Mouse (Mus musculus) forebrain, embryonic 14.5 days (tissue): ENCODE results near the gene Rps11. TPM values are rescaled to one million over a fixed set of nuclear protein-coding genes. Genes with fewer than 3 reads are reported as not detected.
A peak's percentile ranks its signal among the peaks of the same experiment; 100 is the strongest.

ENCODE experiments used
- ATAC-seq: fragments of 200-750 bp; cut with Nextera tagmentation; 2 replicates; pipeline ENCODE4 v1.8.0; 2017; ENCODE audit warnings: mild to moderate bottlenecking, moderate library complexity
- DNase-seq: peaks from one replicate; pipeline ENCODE4 v3.0.0-alpha.2; 2015; ENCODE audit warnings: low spot score
- H3K27ac ChIP-seq: fragments of 300-500 bp; sonication (generic); 2 replicates; pipeline ENCODE4 v1.5.1; 2014; ENCODE audit warnings: low read depth, mild to moderate bottlenecking, control low read depth, low read length, moderate library complexity
- H3K27me3 ChIP-seq: fragments of 300-500 bp; sonication (generic); replicated peaks from 2 replicates; pipeline ENCODE4 v1.6.1; 2014; ENCODE audit warnings: low read length, control low read depth, mixed read lengths; ENCODE audit not compliant: control insufficient read depth, insufficient read depth
- H3K36me3 ChIP-seq: fragments of 300-500 bp; sonication (generic); 2 replicates; pipeline ENCODE4 v1.6.1; 2014; ENCODE audit warnings: low read length, control low read depth; ENCODE audit not compliant: control insufficient read depth, insufficient read depth
- H3K4me1 ChIP-seq: fragments of 300-500 bp; sonication (generic); 2 replicates; pipeline ENCODE4 v1.6.1; 2014; ENCODE audit warnings: antibody characterized with exemption, low read length, control low read depth; ENCODE audit not compliant: control insufficient read depth, insufficient read depth
- H3K4me2 ChIP-seq: fragments of 300-500 bp; sonication (generic); 2 replicates; pipeline ENCODE4 v1.6.1; 2014; ENCODE audit warnings: mild to moderate bottlenecking, control low read depth, low read length
- H3K4me3 ChIP-seq: fragments of 300-500 bp; sonication (generic); 2 replicates; pipeline ENCODE4 v1.5.1; 2014; ENCODE audit warnings: low read depth, low read length, control low read depth
- H3K9ac ChIP-seq: fragments of 300-500 bp; sonication (generic); 2 replicates; pipeline ENCODE4 v1.6.1; 2014; ENCODE audit warnings: mild to moderate bottlenecking, low read length, control low read depth, moderate library complexity
- H3K9me3 ChIP-seq: fragments of 300-500 bp; sonication (generic); replicated peaks from 2 replicates; pipeline ENCODE4 v1.6.1; 2016; ENCODE audit warnings: low read length, control low read depth, mixed read lengths; ENCODE audit not compliant: control insufficient read depth
- WGBS: fragments of 180-500 bp; shearing (Covaris S2); extraction: QIAGEN DNeasy Blood & Tissue Kit; methylation state at CpG from one replicate; pipeline ENCODE4 v1.1.7; 2014; 5-methylcytosine and 5-hydroxymethylcytosine counted together
- polyA plus RNA-seq: library from polyadenylated mRNA; unstranded; fragments of >200 nt; fragmentation: Nextera tagmentation; extraction: Ambion mirVana; gene quantifications from 2 replicates; pipeline ENCODE4 v1.2.1, GENCODE M21; 2014

Rps11 gene
- polyA plus RNA-seq, 1 experiment from 2014 or later: 1,280 TPM

DNA sequence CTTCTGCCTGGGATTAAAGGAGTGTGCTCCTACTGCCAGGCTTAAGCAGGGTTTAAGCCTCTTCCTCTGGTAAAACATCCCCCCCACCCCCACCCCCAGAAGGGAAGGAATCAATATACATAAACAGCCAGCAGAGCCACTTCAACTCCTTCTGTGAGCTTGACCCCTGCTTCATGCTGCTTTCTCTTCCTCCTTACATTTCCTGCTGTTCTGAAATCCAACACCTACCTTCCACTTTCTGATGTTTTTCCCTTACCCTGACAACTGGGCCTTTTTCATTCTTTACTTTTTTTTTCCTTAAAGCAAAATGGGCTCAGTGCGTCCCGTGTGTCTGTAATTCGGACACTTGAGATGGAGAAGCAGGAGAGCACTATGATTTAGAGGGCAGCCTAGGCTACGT lies 26.1 kb upstream of the Rps11 start:
- no peaks in the 10 kb centered on the region for H3K9me3 ChIP-seq
- no peak overlapping the region for H3K4me3 ChIP-seq
- no peak overlapping the region for H3K4me2 ChIP-seq
- peaks cover 8% of the 10 kb centered on the region for H3K4me1 ChIP-seq
- H3K27me3 ChIP-seq: no peaks in the 10 kb centered on the region
- no peak overlapping the region for H3K27ac ChIP-seq
- WGBS: 76% methylated on average over 4 of the region's 4 CpGs
- 0 out of 2 replicates have a peak, but pooled peaks cover 7% of the 10 kb centered on the region for H3K36me3 ChIP-seq
- DNase-seq (no peak), ATAC-seq (no peak)
- peak overlapping the region; percentile 30; the same call in 1 of the 2 replicates for H3K9ac ChIP-seq

DNA sequence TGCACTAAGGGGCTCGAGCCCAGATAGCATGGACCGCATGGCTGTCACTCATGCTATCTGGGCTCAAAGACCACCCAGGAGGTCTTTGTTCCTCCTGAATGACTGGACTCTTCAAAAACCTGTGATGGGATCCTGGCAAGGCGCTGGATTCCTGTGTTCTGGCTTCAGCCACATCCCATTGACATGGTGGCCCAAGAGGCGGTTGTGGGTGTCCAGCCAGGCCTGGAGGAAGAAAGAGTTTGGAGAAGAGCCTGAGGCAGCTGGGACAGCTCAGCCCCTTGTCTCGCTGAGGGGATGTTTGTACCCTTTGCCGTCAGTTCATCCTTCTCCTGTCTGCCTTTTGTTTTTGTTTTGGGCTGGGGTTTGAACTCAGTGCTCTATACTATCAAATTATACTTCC lies 25.3 kb upstream of the Rps11 start:
- Histone ChIP-seq H3K9me3 (no peaks in the 10 kb centered on the region), H3K4me1 (peaks cover 8% of the 10 kb centered on the region), H3K36me3 (0 out of 2 replicates have a peak, but pooled peaks cover 12% of the 10 kb centered on the region), H3K9ac (no peak overlapping the region), H3K27ac (no peak overlapping the region), H3K4me3 (no peak overlapping the region), H3K27me3 (no peaks in the 10 kb centered on the region), H3K4me2 (no peak overlapping the region)
- DNase-seq: no peak
- 27% methylated on average over 6 of the region's 6 CpGs for WGBS
- ATAC-seq: no peak

DNA sequence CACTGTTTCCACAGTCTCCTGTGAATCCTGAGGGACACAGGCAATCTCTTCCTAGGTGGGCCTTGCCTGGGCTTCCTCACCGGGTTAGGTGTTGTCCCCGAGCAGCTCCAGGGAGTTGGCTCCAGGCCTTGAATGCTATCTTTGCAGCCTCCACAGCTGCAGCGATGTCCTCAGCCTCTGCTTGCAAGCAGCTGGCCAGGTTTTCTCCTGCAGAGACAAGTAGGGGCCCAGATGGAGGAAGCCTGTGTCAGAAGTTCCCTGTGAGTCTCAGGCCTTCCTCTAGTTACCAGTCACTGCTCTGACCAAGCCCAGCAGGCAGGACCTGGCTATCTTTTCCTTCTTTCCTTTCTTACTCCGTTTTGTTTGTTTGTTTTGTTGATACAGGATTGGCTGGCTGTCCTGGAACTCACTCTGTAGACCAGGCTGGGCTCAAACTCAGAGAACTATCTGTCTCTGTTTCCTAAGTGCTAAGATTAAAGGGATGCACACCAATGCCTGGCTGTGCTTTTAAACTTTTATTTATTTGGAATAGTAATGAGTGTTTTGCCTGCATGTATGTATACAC lies 24.4 kb upstream of the Rps11 start:
- no peak overlapping the region; the same call in 1 of the 2 replicates for H3K27ac ChIP-seq
- 73% methylated on average over 4 of the region's 4 CpGs for WGBS
- H3K36me3 ChIP-seq: 0 out of 2 replicates have a peak, but pooled peaks cover 16% of the 10 kb centered on the region
- no peaks in the 10 kb centered on the region for H3K9me3 ChIP-seq
- no peak for DNase-seq
- H3K4me2 ChIP-seq: no peak overlapping the region
- peaks cover 7% of the 10 kb centered on the region for H3K4me1 ChIP-seq
- ATAC-seq: no peak
- no peak overlapping the region for H3K9ac ChIP-seq
- H3K4me3 ChIP-seq: no peak overlapping the region
- H3K27me3 ChIP-seq: no peaks in the 10 kb centered on the region

DNA sequence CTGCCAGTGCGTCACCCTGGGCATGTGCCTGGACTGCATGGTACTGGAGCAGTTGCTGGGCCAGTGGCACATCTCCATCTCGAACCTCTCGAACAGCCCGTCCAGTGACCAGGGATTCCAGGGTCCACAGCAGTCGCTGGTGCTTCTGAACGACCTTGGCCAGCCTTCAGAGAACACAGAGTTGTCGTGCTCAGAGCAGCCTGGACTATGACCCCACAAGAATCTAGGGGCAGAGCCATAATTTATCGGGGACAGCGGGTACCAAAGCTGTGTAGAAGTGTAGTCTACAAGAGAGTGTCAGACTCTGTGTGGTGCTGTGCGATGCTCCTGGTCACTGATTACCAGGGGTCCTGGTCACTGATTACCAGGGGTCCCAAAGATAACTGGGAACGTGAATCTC lies 23.7 kb upstream of the Rps11 start:
- Histone ChIP-seq H3K4me3 (no peak overlapping the region), H3K4me2 (no peak overlapping the region), H3K9ac (no peak overlapping the region), H3K4me1 (0 out of 2 replicates have a peak, but pooled peaks cover 4% of the 10 kb centered on the region), H3K27ac (no peak overlapping the region), H3K36me3 (0 out of 2 replicates have a peak, but pooled peaks cover 16% of the 10 kb centered on the region), H3K27me3 (no peaks in the 10 kb centered on the region), H3K9me3 (no peaks in the 10 kb centered on the region)
- DNase-seq: no peak
- 93% methylated on average over 11 of the region's 11 CpGs for WGBS
- ATAC-seq: no peak

DNA sequence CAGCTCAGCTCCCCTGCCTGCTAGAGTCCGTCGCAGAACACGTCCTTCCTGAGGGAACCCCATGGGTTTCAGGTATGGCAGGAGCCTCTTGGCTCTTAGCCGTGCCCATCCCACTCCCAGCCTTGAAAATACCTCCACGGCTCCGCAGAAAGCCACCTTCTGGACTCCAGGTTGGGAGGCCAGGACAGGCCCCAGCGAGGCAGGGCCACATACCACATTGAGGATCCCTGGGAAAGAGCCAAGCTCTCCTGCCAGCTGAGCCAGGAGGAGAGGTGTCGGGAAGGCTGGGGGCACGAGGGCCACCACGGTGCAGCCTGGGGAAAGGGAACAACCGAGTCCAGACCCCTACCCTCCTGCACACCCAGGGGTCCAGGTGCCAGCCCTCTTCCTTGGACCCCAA lies 23.0 kb upstream of the Rps11 start:
- ATAC-seq: no peak
- no peak for DNase-seq
- no peaks in the 10 kb centered on the region for H3K9me3 ChIP-seq

DNA sequence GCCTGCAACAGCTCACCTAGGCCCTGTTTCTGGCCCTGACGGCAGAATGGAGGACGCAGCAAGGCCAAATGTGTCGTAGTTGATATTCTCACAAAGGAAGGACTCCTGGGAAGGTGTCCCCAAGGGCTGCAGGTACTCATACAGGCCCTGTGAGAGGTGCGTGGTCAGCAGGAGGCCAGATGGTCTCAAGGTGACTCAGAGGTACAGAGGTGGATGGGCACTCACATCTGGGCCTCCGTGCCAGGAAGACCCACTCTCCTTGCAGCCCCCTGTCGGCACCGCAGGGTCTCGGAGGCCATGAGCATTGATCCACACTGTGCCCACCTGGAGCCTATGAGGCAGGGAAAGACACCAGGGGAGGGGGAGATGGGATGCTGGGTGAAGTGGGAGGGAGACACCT lies 21.2 kb upstream of the Rps11 start:
- DNase-seq: no peak
- Histone ChIP-seq H3K36me3 (0 out of 2 replicates have a peak, but pooled peaks cover 19% of the 10 kb centered on the region), H3K4me3 (no peak overlapping the region), H3K27ac (no peak overlapping the region), H3K27me3 (no peaks in the 10 kb centered on the region), H3K9me3 (no peaks in the 10 kb centered on the region), H3K4me1 (no peaks in the 10 kb centered on the region), H3K9ac (no peak overlapping the region), H3K4me2 (no peak overlapping the region)
- ATAC-seq: no peak
- WGBS: 93% methylated on average over 8 of the region's 8 CpGs

More for the DNA sequence above, 23.0 kb upstream of the Rps11 start:
- 91% methylated on average over 11 of the region's 11 CpGs for WGBS
- Histone ChIP-seq H3K4me2 (no peak overlapping the region), H3K4me1 (0 out of 2 replicates have a peak, but pooled peaks cover 4% of the 10 kb centered on the region), H3K4me3 (no peak overlapping the region), H3K27me3 (no peaks in the 10 kb centered on the region), H3K36me3 (0 out of 2 replicates have a peak, but pooled peaks cover 19% of the 10 kb centered on the region), H3K9ac (no peak overlapping the region), H3K27ac (no peak overlapping the region)

DNA sequence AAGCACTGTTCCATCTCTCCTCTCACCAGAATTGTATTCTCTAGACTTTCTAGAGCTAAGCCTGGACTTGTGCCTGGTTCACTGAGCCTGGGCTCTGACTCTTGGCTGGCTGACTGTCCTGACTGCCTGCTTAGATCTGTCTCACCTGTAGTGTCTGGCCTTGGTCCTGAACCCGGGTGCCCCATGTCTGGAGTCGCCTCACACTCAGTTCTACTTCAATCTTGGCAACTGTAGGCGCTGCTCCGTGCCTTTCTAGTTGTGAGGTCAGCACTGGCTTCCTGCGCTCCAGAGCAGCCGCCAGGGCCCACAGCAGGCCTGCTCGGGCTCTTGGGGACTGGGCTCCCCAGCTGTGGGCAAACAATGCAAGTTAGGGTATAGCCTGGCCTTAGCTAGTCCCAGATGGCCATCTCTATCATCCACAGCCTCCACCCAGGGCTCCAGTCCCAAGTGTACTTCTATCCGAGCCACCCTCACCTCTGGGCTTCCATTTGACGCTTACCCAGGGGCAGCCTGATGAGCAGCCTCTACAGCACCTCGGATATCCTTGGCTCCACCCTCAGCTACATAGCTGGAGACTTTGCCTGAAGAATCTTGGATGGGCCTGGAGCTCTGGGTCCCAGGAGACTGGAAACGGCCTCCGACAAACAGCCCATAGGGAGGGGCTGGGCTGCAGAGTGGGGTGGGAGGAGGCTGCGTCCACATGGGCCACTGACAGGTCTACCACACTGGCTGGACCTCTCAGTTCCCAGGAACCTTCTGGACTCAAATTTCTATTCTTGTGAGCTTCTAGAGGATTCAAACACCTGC lies 20.3 kb upstream of the Rps11 start:
- Histone ChIP-seq H3K4me1 (no peaks in the 10 kb centered on the region), H3K4me2 (no peak overlapping the region), H3K27me3 (no peaks in the 10 kb centered on the region), H3K4me3 (no peak overlapping the region), H3K9me3 (no peaks in the 10 kb centered on the region), H3K27ac (no peak overlapping the region), H3K9ac (no peak overlapping the region), H3K36me3 (0 out of 2 replicates have a peak, but pooled peaks cover 19% of the 10 kb centered on the region)
- WGBS: 88% methylated on average over 13 of the region's 13 CpGs
- no peak for ATAC-seq
- no peak for DNase-seq

DNA sequence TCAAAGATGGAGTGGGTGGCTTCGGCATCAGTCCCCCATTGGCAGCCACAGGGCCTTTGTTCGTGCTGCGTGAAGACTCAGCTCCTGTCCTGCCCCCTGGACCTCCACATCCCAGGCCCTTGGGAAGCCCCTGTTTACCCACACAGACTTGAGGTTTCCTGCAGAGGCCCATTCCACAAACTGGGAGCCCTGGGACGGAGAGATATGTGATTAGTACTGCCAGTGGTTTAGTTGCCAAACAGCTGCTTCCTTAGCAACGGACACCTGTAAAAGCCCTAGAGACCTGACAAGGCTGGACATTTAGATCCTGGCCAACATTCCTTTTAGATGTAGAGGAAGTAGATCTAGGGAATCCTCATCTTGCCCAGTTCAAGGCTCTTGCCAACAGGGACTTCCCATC lies 17.7 kb upstream of the Rps11 start:
- no peak for ATAC-seq
- 0 out of 2 replicates have a peak, but pooled peaks cover 14% of the 10 kb centered on the region for H3K36me3 ChIP-seq
- H3K27me3 ChIP-seq: no peaks in the 10 kb centered on the region
- no peak overlapping the region for H3K9ac ChIP-seq
- no peak overlapping the region for H3K4me2 ChIP-seq
- no peaks in the 10 kb centered on the region for H3K4me1 ChIP-seq
- no peak overlapping the region for H3K4me3 ChIP-seq
- DNase-seq: no peak
- 95% methylated on average over 5 of the region's 5 CpGs for WGBS
- H3K27ac ChIP-seq: no peak overlapping the region
- H3K9me3 ChIP-seq: no peaks in the 10 kb centered on the region

DNA sequence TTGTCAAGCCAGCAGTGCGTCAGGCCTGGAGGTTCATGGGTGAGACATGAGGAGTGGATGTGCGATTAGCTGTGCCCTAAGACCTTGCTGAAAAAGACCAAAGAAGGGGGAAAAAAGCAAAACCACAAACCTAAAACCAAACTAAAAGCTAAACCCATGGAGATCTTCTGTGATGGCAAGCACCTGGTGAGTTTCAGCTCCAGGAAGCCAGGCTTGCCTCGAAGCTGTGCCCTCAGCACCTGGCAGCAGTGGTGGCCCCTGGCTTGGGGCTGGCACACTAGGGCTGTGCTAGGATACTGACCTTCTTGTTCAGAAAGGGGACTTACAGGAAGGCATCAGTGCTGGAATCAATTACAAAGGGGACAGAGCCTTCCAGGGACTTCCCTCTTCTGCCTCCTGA lies 17.1 kb upstream of the Rps11 start:
- H3K4me3 ChIP-seq: no peak overlapping the region
- no peak overlapping the region for H3K27ac ChIP-seq
- DNase-seq (no peak), ATAC-seq (no peak)
- no peak overlapping the region for H3K9ac ChIP-seq
- no peak overlapping the region for H3K4me2 ChIP-seq
- WGBS: 84% methylated on average over 3 of the region's 3 CpGs
- no peaks in the 10 kb centered on the region for H3K27me3 ChIP-seq
- H3K9me3 ChIP-seq: no peaks in the 10 kb centered on the region
- no peaks in the 10 kb centered on the region for H3K4me1 ChIP-seq
- 0 out of 2 replicates have a peak, but pooled peaks cover 14% of the 10 kb centered on the region for H3K36me3 ChIP-seq
